Mouse (Mus musculus): ENCODE results near the gene Zwilch. TPM values are rescaled to one million over a fixed set of nuclear protein-coding genes. Genes with fewer than 3 reads are reported as not detected.

Gene Zwilch
- total RNA-seq, 2 experiments from 2014 or later = 96.9 to 181 TPM

DNA sequence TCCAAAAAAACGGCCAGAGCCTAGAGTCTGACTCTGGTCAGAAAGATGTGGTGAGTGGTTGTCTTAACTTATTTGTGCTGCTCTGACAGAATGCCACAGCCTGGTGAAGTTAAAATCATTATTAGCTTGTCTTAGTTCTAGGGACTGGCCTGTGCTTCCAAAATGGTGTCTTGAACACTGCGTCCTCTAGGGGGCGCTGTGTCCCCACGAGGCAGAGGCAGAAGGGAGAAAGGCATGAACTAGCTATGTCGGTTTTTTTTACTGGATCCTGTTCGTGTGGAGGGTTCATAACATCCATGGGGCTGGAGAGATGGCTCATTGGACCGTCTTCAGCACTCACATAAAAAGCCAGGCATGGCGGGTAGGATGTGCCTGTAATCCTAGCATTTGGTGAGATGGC is 53.0 kb downstream of the Zwilch start:
- ATAC-seq (replicated peaks; ENCODE audit: low FRiP score, low TSS enrichment, poor library complexity, severe bottlenecking) = 0 out of 2 replicates have a peak, but pooled peaks have one; percentile 48

DNA sequence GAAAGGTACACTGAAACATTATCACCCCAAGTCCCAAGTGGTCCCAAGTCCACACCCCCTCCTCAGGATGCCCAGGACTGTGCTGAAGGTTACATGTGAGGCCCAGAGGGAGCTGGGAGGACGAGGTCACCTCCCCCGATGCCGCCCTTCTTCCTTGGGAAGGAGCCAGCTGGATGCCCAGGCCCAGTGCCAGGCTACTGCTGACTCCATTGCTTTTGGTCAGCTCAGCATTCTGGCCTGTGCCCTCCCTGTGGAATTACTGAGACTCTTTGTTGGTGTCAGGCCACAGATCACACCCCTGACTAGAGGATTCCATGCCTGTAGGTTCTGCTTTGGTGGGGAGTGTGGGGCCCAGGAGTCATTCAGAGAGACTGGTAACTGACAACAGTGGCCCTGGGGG is 56.0 kb downstream of the Zwilch start, which contains the start of gene Lctl:
Gene Lctl (plus strand): TSS at position 272 of the 400 bp plus-strand sequence.
- ATAC-seq (replicated peaks; ENCODE audit: low FRiP score, low TSS enrichment, poor library complexity, severe bottlenecking) = no peak

- ATAC-seq (replicated peaks; ENCODE audit: low FRiP score, low TSS enrichment, poor library complexity, severe bottlenecking) = no peak
Measured at GRCm38 (mm10) chr9:64115756-64116155, 57.1 kb downstream of the Zwilch start.

- ATAC-seq (replicated peaks; ENCODE audit: low FRiP score, low TSS enrichment, poor library complexity, severe bottlenecking) = no peak
Measured at GRCm38 (mm10) chr9:64114646-64115045, 58.3 kb downstream of the Zwilch start.

DNA sequence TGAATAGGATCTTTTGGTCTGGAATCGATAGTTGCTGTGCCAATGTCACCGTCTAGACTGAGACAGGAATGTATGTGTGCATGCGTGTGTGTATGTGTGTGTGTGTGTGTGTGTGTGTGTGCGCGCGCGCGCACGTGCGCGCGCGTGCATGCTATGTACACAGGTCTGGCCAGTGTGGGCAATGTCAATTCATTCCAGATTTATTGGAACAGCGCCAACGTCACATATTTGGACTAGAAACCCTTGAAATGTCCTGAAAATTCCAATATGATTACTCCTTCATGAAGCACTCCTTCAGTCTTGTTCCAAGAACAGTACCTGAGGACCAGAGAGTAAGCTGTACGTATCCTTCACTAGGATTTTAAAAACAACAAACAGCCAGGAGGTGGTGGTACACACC is 62.4 kb downstream of the Zwilch start:
- ATAC-seq (replicated peaks; ENCODE audit: low FRiP score, low TSS enrichment, poor library complexity, severe bottlenecking) = no peak

GRCm38 (mm10) chr9:64105301-64105700 is 67.6 kb downstream of the Zwilch start:
- ATAC-seq (replicated peaks; ENCODE audit: low FRiP score, low TSS enrichment, poor library complexity, severe bottlenecking) = no peak

DNA sequence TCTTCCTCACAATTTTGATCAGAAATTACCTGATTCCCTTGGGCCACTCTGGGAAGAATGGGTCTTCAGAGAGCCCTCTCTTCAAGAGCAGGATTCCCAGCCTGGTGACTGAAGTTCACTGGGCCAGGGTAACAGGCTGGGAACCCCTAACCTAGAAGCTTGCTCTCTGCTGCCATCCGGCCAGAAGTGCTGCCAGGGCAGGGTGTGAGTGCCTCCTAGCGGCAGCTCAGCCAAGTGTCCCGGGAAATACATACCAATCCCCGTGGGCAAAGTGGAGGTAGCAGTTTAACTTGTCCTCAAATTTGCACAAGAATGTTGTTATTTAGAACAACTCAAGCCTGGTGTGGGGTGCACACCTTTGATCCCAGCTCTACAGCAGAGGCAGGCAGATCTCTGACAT is 72.5 kb downstream of the Zwilch start:
- peak; percentile 88 for ATAC-seq (replicated peaks; ENCODE audit: low FRiP score, low TSS enrichment, poor library complexity, severe bottlenecking)

- no peak for ATAC-seq (replicated peaks; ENCODE audit: low FRiP score, low TSS enrichment, poor library complexity, severe bottlenecking)
Measured at GRCm38 (mm10) chr9:64098282-64098681, 74.6 kb downstream of the Zwilch start.

DNA sequence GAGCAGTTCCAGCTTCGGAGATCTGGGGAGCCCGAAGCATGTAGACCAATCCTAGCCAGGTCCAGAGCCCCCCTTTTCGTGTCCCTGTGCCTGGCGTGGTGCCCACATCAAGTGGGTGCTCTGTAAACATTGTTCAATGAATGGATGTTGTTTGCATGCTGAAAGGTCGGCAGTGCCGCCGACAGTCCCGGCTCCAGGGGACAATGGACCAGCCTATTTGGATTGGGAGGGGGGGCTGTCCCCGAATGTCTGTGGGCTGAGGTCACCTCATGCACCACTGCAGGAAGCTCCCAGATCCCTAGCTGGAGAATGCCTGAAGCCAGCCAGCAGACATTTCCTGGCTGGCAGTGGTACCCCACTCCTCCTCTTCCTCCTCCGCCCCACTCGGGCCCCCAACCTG is 78.8 kb downstream of the Zwilch start:
- no peak for ATAC-seq (replicated peaks; ENCODE audit: low FRiP score, low TSS enrichment, poor library complexity, severe bottlenecking)

DNA sequence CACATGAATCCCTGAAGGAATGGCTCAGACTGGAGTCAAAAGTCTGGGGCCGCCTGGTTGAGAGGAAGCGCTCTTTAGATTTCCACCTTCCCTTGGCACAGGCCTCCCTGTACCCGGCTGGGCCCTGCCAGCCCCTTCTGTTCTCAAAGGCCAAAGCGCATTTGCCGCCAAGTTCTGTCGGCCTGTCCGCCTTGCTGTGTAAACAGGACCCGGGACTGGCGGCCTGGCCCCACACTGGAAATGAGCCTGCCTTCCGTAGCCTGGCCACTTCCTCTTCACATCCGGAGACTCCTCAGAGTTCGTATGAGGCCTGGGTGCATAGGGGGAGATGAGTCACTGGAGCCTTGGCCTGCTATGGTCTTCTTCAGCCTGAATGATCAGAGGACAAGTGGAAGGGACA is 83.9 kb downstream of the Zwilch start:
- no peak for ATAC-seq (replicated peaks; ENCODE audit: low FRiP score, low TSS enrichment, poor library complexity, severe bottlenecking)

DNA sequence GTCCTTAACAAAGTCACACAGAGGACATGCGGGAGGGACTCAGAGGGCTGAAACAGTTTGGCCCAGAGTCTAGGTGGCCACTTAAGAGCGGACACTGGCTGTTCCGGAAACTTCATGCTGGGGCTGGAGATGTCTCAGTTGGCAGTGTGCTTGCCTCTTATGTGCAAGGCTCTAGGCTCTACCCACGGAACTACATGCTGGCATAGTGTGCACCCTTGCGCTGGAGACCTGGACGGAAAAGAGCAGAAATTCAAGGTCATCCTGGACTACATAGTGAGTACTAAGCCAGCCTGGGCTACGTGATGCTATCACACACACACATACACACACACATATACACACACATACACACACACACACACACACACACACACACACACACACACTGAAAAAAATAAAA is 84.6 kb downstream of the Zwilch start:
- ATAC-seq (replicated peaks; ENCODE audit: low FRiP score, low TSS enrichment, poor library complexity, severe bottlenecking) = no peak

DNA sequence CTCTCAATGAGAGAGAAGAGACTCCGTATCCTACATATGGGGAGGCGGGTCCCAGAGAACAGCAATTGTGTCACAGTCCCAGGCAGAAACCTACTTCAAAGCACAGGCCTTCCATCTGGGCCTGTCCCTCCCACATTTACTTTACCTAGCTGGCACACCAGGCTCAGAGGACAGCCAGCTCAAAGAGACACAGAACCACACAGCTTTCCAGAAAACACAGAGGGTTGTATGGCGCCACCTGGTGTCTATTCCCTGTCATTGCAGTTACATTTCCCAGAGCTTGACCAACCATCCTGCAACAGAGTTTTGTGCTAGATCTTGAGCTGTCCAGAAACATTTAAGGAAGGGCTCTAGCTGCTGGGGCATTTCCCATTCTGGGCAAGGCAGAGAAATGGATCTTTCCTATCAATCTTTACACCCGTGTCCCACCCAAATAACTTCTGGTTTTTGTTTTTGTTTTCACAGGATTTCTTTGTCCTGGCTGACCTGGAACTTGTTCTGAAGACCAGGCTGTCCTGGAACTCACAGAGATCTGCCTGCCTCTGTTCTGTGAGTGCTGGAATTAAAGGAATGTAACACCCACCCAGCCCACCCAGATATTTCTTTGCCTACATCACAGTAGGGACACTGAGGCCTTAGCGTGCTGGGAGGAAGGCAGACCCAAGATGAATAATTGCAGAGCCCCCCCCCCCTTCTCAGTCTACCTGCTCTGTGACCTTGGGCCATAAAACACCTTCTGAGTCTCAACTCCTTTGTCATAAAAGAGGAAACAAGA is 85.3 kb downstream of the Zwilch start:
- 0 out of 2 replicates have a peak, but pooled peaks have one; percentile 31 for ATAC-seq (replicated peaks; ENCODE audit: low FRiP score, low TSS enrichment, poor library complexity, severe bottlenecking)

Other genes starting within 250 kb of the Zwilch start
- not detected in 2 replicates for gene Smad6, start 151.0 kb downstream of the Zwilch start, total RNA-seq (2014; fragmentation: Nextera tagmentation)
- gene Smad6, start 151.0 kb downstream of the Zwilch start, total RNA-seq (2017) = 0.88 and 1.1 TPM in 2 replicates
- gene Lctl, start 56.0 kb downstream of the Zwilch start, total RNA-seq (2014; fragmentation: Nextera tagmentation) = not detected in 2 replicates
- gene Lctl, start 56.0 kb downstream of the Zwilch start, total RNA-seq (2017) = not detected in 2 replicates
- gene Rpl4, start 271 bp upstream of the Zwilch start, total RNA-seq (2014; fragmentation: Nextera tagmentation) = 3,030 and 3,310 TPM in 2 replicates
- gene Rpl4, start 271 bp upstream of the Zwilch start, total RNA-seq (2017) = 3,630 and 3,665 TPM in 2 replicates
- 13.0 and 13.2 TPM in 2 replicates for gene Snapc5, start 6.2 kb upstream of the Zwilch start, total RNA-seq (2014; fragmentation: Nextera tagmentation)
- gene Snapc5, start 6.2 kb upstream of the Zwilch start, total RNA-seq (2017) = 46.6 and 55.3 TPM in 2 replicates
- 1.5 TPM in 1 of 2 replicates, not detected in the other for gene Uchl4, start 62.1 kb upstream of the Zwilch start, total RNA-seq (2014; fragmentation: Nextera tagmentation)
- gene Uchl4, start 62.1 kb upstream of the Zwilch start, total RNA-seq (2017) = 1.1 and 1.9 TPM in 2 replicates
- 12.6 and 17.5 TPM in 2 replicates for gene Map2k1, start 80.5 kb upstream of the Zwilch start, total RNA-seq (2014; fragmentation: Nextera tagmentation)
- gene Map2k1, start 80.5 kb upstream of the Zwilch start, total RNA-seq (2017) = 27.9 and 29.5 TPM in 2 replicates
- gene Tipin, start 108.5 kb upstream of the Zwilch start, total RNA-seq (2014; fragmentation: Nextera tagmentation) = 229 and 292 TPM in 2 replicates
- gene Tipin, start 108.5 kb upstream of the Zwilch start, total RNA-seq (2017) = 334 and 389 TPM in 2 replicates
- 13.2 and 20.7 TPM in 2 replicates for gene Dis3l, start 168.2 kb upstream of the Zwilch start, total RNA-seq (2014; fragmentation: Nextera tagmentation)
- gene Dis3l, start 168.2 kb upstream of the Zwilch start, total RNA-seq (2017) = 20.0 and 20.4 TPM in 2 replicates
- not detected in 2 replicates for gene Megf11, start 212.5 kb upstream of the Zwilch start, total RNA-seq (2014; fragmentation: Nextera tagmentation)
- gene Megf11, start 212.5 kb upstream of the Zwilch start, total RNA-seq (2017) = not detected in 2 replicates

Measured in megakaryocyte-erythroid progenitor cell, adult 5-6 weeks (primary cell).